Mouse (Mus musculus) heart, adult 2 months (tissue): Measurements from ENCODE around the gene Zbtb7b.

Experiments
- CTCF ChIP-seq: fragments of 200-600 bp; IDR thresholded peaks from 2 replicates; pipeline ENCODE4 v1.8.1; 2022; ENCODE audit warnings: antibody characterized with exemption, mild to moderate bottlenecking, moderate library complexity
- EP300 ChIP-seq: fragments of 200-500 bp; IDR thresholded peaks from 2 replicates; pipeline ENCODE4 v1.6.1; 2011; ENCODE audit warnings: low read depth, low read length, control low read depth; ENCODE audit not compliant: insufficient read depth

GRCm38 (mm10) chr3:89408448-89408847 is 13.9 kb upstream of the Zbtb7b start:
- no peak for TF ChIP-seq CTCF
- TF ChIP-seq EP300: no peak
